Mouse (Mus musculus): ENCODE measurements around the gene E2f1.

E2f1 gene

GRCm38 (mm10) chr2:154581421-154581820, 11.7 kb upstream of the E2f1 start:
- DNase-seq = no peak

GRCm38 (mm10) chr2:154580586-154580985, 10.9 kb upstream of the E2f1 start:
- DNase-seq = no peak

GRCm38 (mm10) chr2:154577744-154578067, 8.0 kb upstream of the E2f1 start:
- DNase-seq = no peak

GRCm38 (mm10) chr2:154576876-154577743, 7.4 kb upstream of the E2f1 start:
- no peak for DNase-seq

- no peak for DNase-seq
Measured at GRCm38 (mm10) chr2:154574271-154574670, 4.6 kb upstream of the E2f1 start.

GRCm38 (mm10) chr2:154572996-154573395, 3.3 kb upstream of the E2f1 start:
- no peak for DNase-seq

- DNase-seq = no peak
Measured at GRCm38 (mm10) chr2:154571976-154572375, 2.3 kb upstream of the E2f1 start.

GRCm38 (mm10) chr2:154571266-154571665, 1.6 kb upstream of the E2f1 start:
- DNase-seq = no peak

GRCm38 (mm10) chr2:154570666-154571065, 974 bp upstream of the E2f1 start:
- no peak for DNase-seq

- peak; percentile 62 for DNase-seq
Measured at GRCm38 (mm10) chr2:154569071-154569748, 482 bp downstream of the E2f1 start.

GRCm38 (mm10) chr2:154568329-154569070, 1.2 kb downstream of the E2f1 start:
- DNase-seq = no peak

- DNase-seq = no peak
Measured at GRCm38 (mm10) chr2:154567766-154568165, 1.9 kb downstream of the E2f1 start.

GRCm38 (mm10) chr2:154566641-154567040, 3.1 kb downstream of the E2f1 start:
- peak; percentile 33 for DNase-seq

GRCm38 (mm10) chr2:154565562-154565961, 4.1 kb downstream of the E2f1 start:
- DNase-seq = no peak

- DNase-seq = peak; percentile 63
Measured at GRCm38 (mm10) chr2:154563612-154564170, 6.0 kb downstream of the E2f1 start.

- no peak for DNase-seq
Measured at GRCm38 (mm10) chr2:154558264-154559039, 11.2 kb downstream of the E2f1 start, which contains the start of gene Necab3. Gene Necab3, minus strand, starts transcription at chr2:154558890.

GRCm38 (mm10) chr2:154557184-154557832, 12.4 kb downstream of the E2f1 start:
- DNase-seq = peak; percentile 20

GRCm38 (mm10) chr2:154555235-154555634, 14.5 kb downstream of the E2f1 start:
- no peak for DNase-seq

GRCm38 (mm10) chr2:154552424-154552907, 17.2 kb downstream of the E2f1 start:
- peak; percentile 66 for DNase-seq

- no peak for DNase-seq
Measured at GRCm38 (mm10) chr2:154551927-154552326, 17.8 kb downstream of the E2f1 start.

GRCm38 (mm10) chr2:154551476-154551875, 18.2 kb downstream of the E2f1 start, which contains the start of gene Actl10:
Gene Actl10, plus strand, starts transcription at chr2:154551776.
- DNase-seq = no peak

GRCm38 (mm10) chr2:154550937-154551336, 18.8 kb downstream of the E2f1 start:
- no peak for DNase-seq

Data from kidney, adult 18-20 months (tissue).